Comparison of ENCODE assay signal across 8 mouse cellular contexts in genomic region chr1:136306424-136306823, GRCm38 (mm10). TPM values are rescaled to one million over a fixed set of nuclear protein-coding genes. Genes with fewer than 3 reads are reported as not detected.
DNase-seq lines count a peak whose midpoint lies in the region; ATAC-seq and TF ChIP-seq lines count a peak whose summit lies in the region.

No protein-coding gene starts in this region.

- 0 out of 2 replicates have a peak, but pooled peaks have one; percentile 23 for ATAC-seq in intestine, embryonic 16.5 days
- ATAC-seq in midbrain, postnatal 0 days (ENCODE audit: low FRiP score): no peak

- no peaks in the 10 kb centered on the region for H3K9me3 ChIP-seq in intestine, embryonic 16.5 days (ENCODE audit: control insufficient read depth, low read length)
- H3K9me3 ChIP-seq in midbrain, postnatal 0 days (ENCODE audit: low read length): no peaks in the 10 kb centered on the region

- H3K27ac ChIP-seq in gastrocnemius, adult 2 months: no peak overlapping the region
- H3K27ac ChIP-seq in intestine, embryonic 16.5 days (ENCODE audit: low read length): no peak overlapping the region
- H3K27ac ChIP-seq in midbrain, postnatal 0 days (ENCODE audit: low read depth, low read length): no peak overlapping the region

- H3K9ac ChIP-seq in intestine, embryonic 16.5 days (ENCODE audit: low read depth, low read length): no peak overlapping the region
- H3K9ac ChIP-seq in midbrain, postnatal 0 days (replicated peaks; ENCODE audit: low read length, poor library complexity, severe bottlenecking): no peak overlapping the region

- WGBS in intestine, embryonic 16.5 days: 85% methylated on average over 3 of the region's 3 CpGs
- 76% methylated on average over 3 of the region's 3 CpGs for WGBS in midbrain, postnatal 0 days

- H3K4me1 ChIP-seq in intestine, embryonic 16.5 days (ENCODE audit: control insufficient read depth, insufficient read depth, low read length): no peaks in the 10 kb centered on the region
- no peaks in the 10 kb centered on the region for H3K4me1 ChIP-seq in midbrain, postnatal 0 days (ENCODE audit: insufficient read depth, low read length)

- no peak overlapping the region for H3K4me3 ChIP-seq in gastrocnemius, adult 2 months
- H3K4me3 ChIP-seq in intestine, embryonic 16.5 days (ENCODE audit: low read length): no peak overlapping the region
- H3K4me3 ChIP-seq in midbrain, postnatal 0 days (ENCODE audit: low read depth, low read length): no peak overlapping the region

- no peak for DNase-seq in gastrocnemius, adult 2 months
- no peak for DNase-seq in gastrocnemius, postnatal 25 days
- peak; percentile 13 for DNase-seq in ovary, postnatal 36 days (ENCODE audit: low spot score)
- no peak for DNase-seq in ovary, postnatal 10 days (ENCODE audit: low spot score)
- DNase-seq in cerebellum, adult 11-12 months: peak; percentile 27
- peak; percentile 56 for DNase-seq in midbrain, postnatal 0 days (ENCODE audit: low spot score)
- no peak for DNase-seq in spleen, adult 12 weeks (ENCODE audit: low spot score)

- intact Hi-C loops in gastrocnemius, adult 2 months (cut with DNase I): loop anchor here (5.0 kb wide), 2 partner anchors 36 to 151 kb away; no protein-coding TSS in a partner anchor

- peak; percentile 69 for TF ChIP-seq CTCF in gastrocnemius, adult 2 months (IDR thresholded peaks at IDR 0.05)
- TF ChIP-seq CTCF in midbrain, postnatal 0 days (IDR thresholded peaks at IDR 0.05): peak; percentile 70

- no peaks in the 10 kb centered on the region for H3K27me3 ChIP-seq in intestine, embryonic 16.5 days (replicated peaks; ENCODE audit: control insufficient read depth, insufficient read depth, low read length)
- no peaks in the 10 kb centered on the region for H3K27me3 ChIP-seq in midbrain, postnatal 0 days (ENCODE audit: insufficient read depth, low read length)

- H3K4me2 ChIP-seq in intestine, embryonic 16.5 days (ENCODE audit: low read depth, low read length): no peak overlapping the region
- no peak overlapping the region for H3K4me2 ChIP-seq in midbrain, postnatal 0 days (ENCODE audit: low read depth, low read length, poor library complexity, severe bottlenecking)

- peaks cover 3% of the 10 kb centered on the region; the same call in 1 of the 2 replicates for H3K36me3 ChIP-seq in intestine, embryonic 16.5 days (ENCODE audit: control insufficient read depth, insufficient read depth, low read length)
- H3K36me3 ChIP-seq in midbrain, postnatal 0 days (ENCODE audit: insufficient read depth, low read length): no peaks in the 10 kb centered on the region

RNA-seq across cellular contexts. Expression of gene Camsap2, which starts 39.5 kb away (rescaled TPM):
- total RNA-seq in gastrocnemius, adult 2 months (2021): 10 to 100 TPM in 1 of 2 experiments, 1 to 10 TPM in 1; 8.3 to 12.4 TPM
- total RNA-seq in gastrocnemius, postnatal 25 days (2021): 10 to 100 TPM; 10.9 to 11.5 TPM
- polyA plus RNA-seq in intestine, embryonic 16.5 days (2015; fragmentation: Nextera tagmentation; extraction: Ambion mirVana): 3.7 and 3.9 TPM in 2 replicates
- 137 and 143 TPM in 2 replicates for total RNA-seq in midbrain, postnatal 0 days (2014; rRNA removed)
- 19.0 and 21.9 TPM in 2 replicates for polyA plus RNA-seq in midbrain, postnatal 0 days (2015; fragmentation: Nextera tagmentation; extraction: Ambion mirVana)

RNA-seq across cellular contexts. Expression of gene Gpr25, which starts 45.8 kb away (rescaled TPM):
- not detected for total RNA-seq in gastrocnemius, adult 2 months (2021)
- not detected for total RNA-seq in gastrocnemius, postnatal 25 days (2021)
- not detected in 2 replicates for polyA plus RNA-seq in intestine, embryonic 16.5 days (2015; fragmentation: Nextera tagmentation; extraction: Ambion mirVana)
- total RNA-seq in midbrain, postnatal 0 days (2014; rRNA removed): 1.3 and 2.8 TPM in 2 replicates
- polyA plus RNA-seq in midbrain, postnatal 0 days (2015; fragmentation: Nextera tagmentation; extraction: Ambion mirVana): 1.7 and 2.1 TPM in 2 replicates

Comparison
In these comparisons a context has a peak if more than half of its experiments do, and no peak if none do; other contexts are left out.
1. DNase-seq: peak in ovary, postnatal 36 days (single experiment), cerebellum, adult 11-12 months (single experiment) and midbrain, postnatal 0 days (single experiment); none in gastrocnemius, adult 2 months (single experiment), gastrocnemius, postnatal 25 days (single experiment), ovary, postnatal 10 days (single experiment) and spleen, adult 12 weeks (single experiment).
2. RNA of gene Camsap2, which starts 39.5 kb away (total RNA-seq): 137 to 143 TPM in midbrain, postnatal 0 days; 8.3 to 12.4 TPM in gastrocnemius, adult 2 months and 10.9 to 11.5 TPM in gastrocnemius, postnatal 25 days; every median in the first group is over 10 times any median in the second.